Mouse (Mus musculus): ENCODE measurements around the gene Dzank1. TPM values are rescaled to one million over a fixed set of nuclear protein-coding genes. Genes with fewer than 3 reads are reported as not detected.

The Dzank1 gene
- polyA plus RNA-seq, 1 experiment from 2014 or later: 2.0 TPM

- no peak overlapping the region for H3K4me2 ChIP-seq (replicated peaks)
- no peaks in the 10 kb centered on the region for H3K9me3 ChIP-seq
- H3K4me1 ChIP-seq: no peaks in the 10 kb centered on the region
- no peak overlapping the region for H3K9ac ChIP-seq
- H3K36me3 ChIP-seq: no peaks in the 10 kb centered on the region
- no peaks in the 10 kb centered on the region for H3K27me3 ChIP-seq
- no peak overlapping the region for H3K27ac ChIP-seq
- H3K4me3 ChIP-seq: no peak overlapping the region
- WGBS: 58% methylated on average over 5 of the region's 5 CpGs
- ATAC-seq (ENCODE audit: insufficient number of reproducible peaks, insufficient read depth, low FRiP score, low TSS enrichment): no peak
Observed at GRCm38 (mm10) chr2:144431286-144431825, 95.9 kb downstream of the Dzank1 start.

GRCm38 (mm10) chr2:144429171-144429570 is 98.0 kb downstream of the Dzank1 start:
- Histone ChIP-seq H3K4me3 (no peak overlapping the region), H3K4me1 (no peaks in the 10 kb centered on the region), H3K4me2 (replicated peaks) (no peak overlapping the region), H3K27ac (no peak overlapping the region), H3K9ac (no peak overlapping the region), H3K27me3 (no peaks in the 10 kb centered on the region), H3K36me3 (no peaks in the 10 kb centered on the region), H3K9me3 (no peaks in the 10 kb centered on the region)
- no peak for ATAC-seq (ENCODE audit: insufficient number of reproducible peaks, insufficient read depth, low FRiP score, low TSS enrichment)
- WGBS: 77% methylated on average over 7 of the region's 7 CpGs

GRCm38 (mm10) chr2:144428659-144429058 is 98.6 kb downstream of the Dzank1 start:
- peak; percentile 42; the same call in 1 of the 2 replicates for ATAC-seq (ENCODE audit: insufficient number of reproducible peaks, insufficient read depth, low FRiP score, low TSS enrichment)
- no peaks in the 10 kb centered on the region for H3K27me3 ChIP-seq
- 79% methylated on average over 8 of the region's 8 CpGs for WGBS
- no peaks in the 10 kb centered on the region for H3K36me3 ChIP-seq
- H3K4me1 ChIP-seq: no peaks in the 10 kb centered on the region
- no peaks in the 10 kb centered on the region for H3K9me3 ChIP-seq
- H3K9ac ChIP-seq: no peak overlapping the region
- no peak overlapping the region for H3K4me2 ChIP-seq (replicated peaks)
- no peak overlapping the region for H3K27ac ChIP-seq
- no peak overlapping the region for H3K4me3 ChIP-seq

- WGBS: 72% methylated on average over 5 of the region's 5 CpGs
- H3K27ac ChIP-seq: no peak overlapping the region
- H3K36me3 ChIP-seq: no peaks in the 10 kb centered on the region
- no peaks in the 10 kb centered on the region for H3K4me1 ChIP-seq
- no peak overlapping the region for H3K4me3 ChIP-seq
- H3K9me3 ChIP-seq: no peaks in the 10 kb centered on the region
- H3K9ac ChIP-seq: no peak overlapping the region
- H3K27me3 ChIP-seq: no peaks in the 10 kb centered on the region
- no peak for ATAC-seq (ENCODE audit: insufficient number of reproducible peaks, insufficient read depth, low FRiP score, low TSS enrichment)
- H3K4me2 ChIP-seq (replicated peaks): no peak overlapping the region
Observed at GRCm38 (mm10) chr2:144427852-144428251, 99.4 kb downstream of the Dzank1 start.

- no peak overlapping the region for H3K9ac ChIP-seq
- H3K4me3 ChIP-seq: no peak overlapping the region
- H3K27ac ChIP-seq: no peak overlapping the region
- WGBS: 73% methylated on average over 1 of the region's 1 CpGs
- no peaks in the 10 kb centered on the region for H3K27me3 ChIP-seq
- H3K9me3 ChIP-seq: no peaks in the 10 kb centered on the region
- no peaks in the 10 kb centered on the region for H3K4me1 ChIP-seq
- no peak for ATAC-seq (ENCODE audit: insufficient number of reproducible peaks, insufficient read depth, low FRiP score, low TSS enrichment)
- no peaks in the 10 kb centered on the region for H3K36me3 ChIP-seq
- no peak overlapping the region for H3K4me2 ChIP-seq (replicated peaks)
Observed at GRCm38 (mm10) chr2:144425761-144426160, 101.5 kb downstream of the Dzank1 start.

- peaks cover 6% of the 10 kb centered on the region; the same call in 1 of the 2 replicates for H3K4me1 ChIP-seq
- 86% methylated on average over 10 of the region's 10 CpGs for WGBS
- no peak overlapping the region for H3K9ac ChIP-seq
- H3K27ac ChIP-seq: no peak overlapping the region
- H3K4me3 ChIP-seq: no peak overlapping the region
- no peak for ATAC-seq (ENCODE audit: insufficient number of reproducible peaks, insufficient read depth, low FRiP score, low TSS enrichment)
- H3K4me2 ChIP-seq (replicated peaks): no peak overlapping the region
- no peaks in the 10 kb centered on the region for H3K27me3 ChIP-seq
- no peaks in the 10 kb centered on the region for H3K9me3 ChIP-seq
- no peaks in the 10 kb centered on the region for H3K36me3 ChIP-seq
Observed at GRCm38 (mm10) chr2:144422094-144422675, 105.0 kb downstream of the Dzank1 start.

Other genes starting within 250 kb of the Dzank1 start
- 1.1 and 1.6 TPM in 2 replicates for gene Ovol2, start 195.3 kb downstream of the Dzank1 start, polyA plus RNA-seq (2016; fragmentation: Nextera tagmentation; extraction: Ambion mirVana)
- gene Kat14, start 158.4 kb downstream of the Dzank1 start, polyA plus RNA-seq (2016; fragmentation: Nextera tagmentation; extraction: Ambion mirVana): 51.3 and 53.3 TPM in 2 replicates
- gene Pet117, start 158.4 kb downstream of the Dzank1 start, polyA plus RNA-seq (2016; fragmentation: Nextera tagmentation; extraction: Ambion mirVana): not detected in 2 replicates
- gene Polr3f, start 304 bp upstream of the Dzank1 start, polyA plus RNA-seq (2016; fragmentation: Nextera tagmentation; extraction: Ambion mirVana): 34.8 and 34.9 TPM in 2 replicates
- gene Rbbp9, start 23.5 kb upstream of the Dzank1 start, polyA plus RNA-seq (2016; fragmentation: Nextera tagmentation; extraction: Ambion mirVana): 63.7 and 65.0 TPM in 2 replicates
- gene Sec23b, start 28.8 kb upstream of the Dzank1 start, polyA plus RNA-seq (2016; fragmentation: Nextera tagmentation; extraction: Ambion mirVana): 94.8 and 99.6 TPM in 2 replicates
- 36.8 and 40.5 TPM in 2 replicates for gene Smim26, start 66.6 kb upstream of the Dzank1 start, polyA plus RNA-seq (2016; fragmentation: Nextera tagmentation; extraction: Ambion mirVana)
- gene Dtd1, start 72.5 kb upstream of the Dzank1 start, polyA plus RNA-seq (2016; fragmentation: Nextera tagmentation; extraction: Ambion mirVana): 36.6 and 41.1 TPM in 2 replicates

Data from embryonic facial prominence, embryonic 12.5 days (tissue).